Mouse (Mus musculus): ENCODE results near the gene Tecpr2. TPM values are rescaled to one million over a fixed set of nuclear protein-coding genes. Genes with fewer than 3 reads are reported as not detected.

Gene Tecpr2
- total RNA-seq, 2 experiments from 2014 or later: 5.2 to 5.7 TPM

DNA sequence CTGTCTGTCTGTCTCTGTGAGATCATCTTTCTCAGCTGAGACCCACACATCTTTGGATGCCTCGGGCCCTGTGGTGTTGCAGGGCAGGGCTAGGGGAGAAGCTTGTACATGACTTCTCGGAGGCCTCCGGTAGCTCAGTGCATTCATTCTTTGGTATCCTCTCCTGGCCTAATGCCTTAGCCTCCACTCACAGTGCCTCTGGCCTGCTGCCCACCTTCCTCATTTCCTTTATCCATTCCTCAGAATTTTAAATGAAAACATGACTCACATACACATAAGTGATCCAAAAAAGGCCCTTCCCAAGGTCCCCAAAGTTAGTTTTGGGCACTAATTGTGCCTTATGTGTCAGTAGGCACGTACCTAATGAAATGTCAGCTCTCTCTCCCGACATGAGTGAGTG lies 48.4 kb downstream of the Tecpr2 start:
- intact Hi-C loops (cut with DNase I): no loop called here
- no peak for DNase-seq (ENCODE audit: low spot score)

DNA sequence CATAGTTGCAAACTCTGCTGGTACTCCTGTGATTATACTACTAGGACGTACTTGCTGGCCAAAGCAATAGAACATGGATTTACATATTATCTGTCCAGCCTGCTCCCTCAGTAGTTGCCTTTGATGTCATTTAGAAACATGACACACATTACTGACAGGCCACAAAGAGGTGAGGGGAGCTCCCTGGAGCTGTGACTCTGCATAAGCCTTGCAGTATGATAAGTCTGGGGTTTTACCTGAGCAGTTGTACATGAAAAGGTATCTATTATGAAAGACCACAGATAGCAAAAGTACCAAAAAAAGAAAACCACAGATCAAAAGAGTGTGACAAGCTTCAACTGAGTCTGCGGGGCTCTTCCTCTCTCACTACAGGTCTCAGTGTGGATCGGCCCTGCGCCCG lies 50.3 kb downstream of the Tecpr2 start:
- DNase-seq (ENCODE audit: low spot score): no peak

DNA sequence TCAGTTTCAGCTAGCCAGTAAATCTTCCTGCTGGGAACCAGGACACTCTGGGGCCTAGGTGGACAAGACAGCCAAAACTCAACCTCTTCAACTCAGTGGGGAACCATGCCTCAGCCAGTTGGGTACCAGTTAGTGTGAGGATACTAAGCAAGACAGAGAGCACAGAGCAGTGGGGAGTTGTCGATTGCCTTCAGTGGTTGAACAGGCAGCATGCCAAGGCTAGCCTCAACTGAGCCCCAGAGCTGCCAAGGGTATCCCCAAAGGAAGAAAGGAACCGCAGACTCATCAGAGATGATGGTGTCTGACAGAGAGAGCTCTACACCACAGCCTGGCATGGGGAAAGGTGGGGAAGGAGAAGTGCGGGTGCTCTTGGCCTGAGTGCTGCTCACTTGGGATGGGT lies 51.8 kb downstream of the Tecpr2 start:
- intact Hi-C loops (cut with DNase I): no loop called here
- DNase-seq (ENCODE audit: low spot score): no peak

More for the DNA sequence above, 50.3 kb downstream of the Tecpr2 start:
- intact Hi-C loops (cut with DNase I): no loop called here

DNA sequence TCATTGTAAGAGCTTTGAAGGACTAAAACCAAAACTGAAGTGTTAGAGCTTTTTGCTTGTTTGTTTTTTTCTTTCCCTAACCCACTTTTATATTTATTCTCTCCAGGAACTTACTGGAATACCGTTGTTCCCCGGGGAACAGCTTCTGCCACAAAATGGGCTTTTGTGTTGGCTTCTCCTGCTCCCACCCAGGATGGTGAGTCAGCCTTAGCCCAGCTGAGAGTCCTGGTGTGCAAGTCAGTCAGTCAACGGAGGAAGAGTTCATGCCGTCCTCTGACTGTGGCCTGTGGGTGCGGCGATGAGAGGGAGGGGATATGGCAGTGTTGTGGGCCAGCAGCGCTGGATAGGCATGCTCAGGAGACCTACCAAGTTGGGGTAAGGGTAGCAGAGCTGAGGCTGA lies 57.2 kb downstream of the Tecpr2 start:
- intact Hi-C loops (cut with DNase I): no loop called here
- no peak for DNase-seq (ENCODE audit: low spot score)

DNA sequence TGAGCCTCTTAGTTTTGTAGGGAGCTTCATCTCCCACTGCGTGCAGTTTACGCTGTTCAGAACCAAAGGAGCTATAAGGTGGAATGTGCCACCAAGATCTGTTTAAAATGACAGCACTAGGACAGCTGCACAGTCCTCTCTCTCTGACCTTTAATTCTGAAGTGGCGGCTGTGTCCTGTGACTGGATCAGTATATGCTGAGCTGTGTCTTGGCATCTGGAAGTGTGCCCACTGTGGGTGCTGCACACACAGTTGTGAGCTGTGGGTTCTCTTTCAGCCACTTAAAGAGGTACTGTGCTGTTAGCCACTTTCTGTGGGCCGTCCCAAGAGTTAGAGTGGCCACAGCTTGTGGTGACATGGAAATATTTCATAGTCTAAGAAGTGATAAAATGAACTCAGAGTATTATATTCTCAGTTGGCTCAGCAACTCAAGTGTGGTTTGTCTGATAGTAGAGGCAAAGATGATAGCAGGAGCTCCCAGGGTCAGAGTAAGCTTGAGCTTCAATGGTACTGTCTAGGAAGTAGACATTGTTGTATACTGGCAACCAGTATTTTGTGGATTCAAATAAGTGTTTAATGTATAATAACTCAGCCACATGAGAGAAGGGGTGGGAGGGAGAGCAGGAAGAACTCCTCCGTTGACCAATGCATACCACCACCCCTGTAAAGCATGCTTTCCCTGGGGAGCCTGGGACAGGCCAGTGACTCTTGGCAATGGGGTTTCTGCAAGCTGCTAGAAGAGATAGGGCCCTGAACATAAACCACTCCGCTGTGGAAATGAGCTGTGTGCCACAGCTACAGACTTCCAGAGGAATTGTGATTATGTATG lies 59.2 kb downstream of the Tecpr2 start:
- DNase-seq (ENCODE audit: low spot score): no peak
- intact Hi-C loops (cut with DNase I): no loop called here

DNA sequence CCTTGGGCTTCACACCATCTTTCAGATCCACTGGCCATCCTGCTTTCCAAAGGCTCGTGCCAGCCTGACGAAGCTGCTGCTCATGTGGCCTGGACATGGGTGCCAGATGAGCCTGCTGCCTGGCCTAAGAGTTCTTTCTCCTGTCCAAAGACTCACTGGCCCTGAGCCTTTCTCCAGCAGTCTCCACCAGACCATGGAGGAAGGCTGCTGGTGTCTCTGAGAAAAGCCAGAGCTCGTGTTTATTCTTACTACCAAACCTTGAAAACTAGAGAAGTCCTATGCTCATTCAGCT lies 59.8 kb downstream of the Tecpr2 start:
- intact Hi-C loops (cut with DNase I): no loop called here
- no peak for DNase-seq (ENCODE audit: low spot score)

DNA sequence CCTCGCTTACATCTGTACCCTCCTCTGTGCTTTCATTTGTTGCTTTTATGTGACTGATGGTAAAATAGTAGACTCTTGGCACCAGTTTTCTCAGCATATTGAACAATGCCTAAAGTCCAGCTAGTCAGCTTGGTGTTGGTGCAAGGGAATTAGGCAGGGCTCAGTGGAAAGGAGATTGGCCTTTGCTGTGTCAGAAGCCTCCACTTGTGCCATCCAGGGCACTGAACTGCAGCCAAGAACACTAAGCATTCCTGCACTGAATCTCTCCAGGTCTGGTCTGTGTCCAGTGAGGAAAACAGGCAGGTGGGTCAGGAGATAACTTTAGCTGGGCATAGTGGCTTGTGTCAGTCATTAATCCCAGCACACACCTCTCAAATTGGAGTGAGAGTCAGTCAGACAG lies 60.3 kb downstream of the Tecpr2 start:
- no peak for DNase-seq (ENCODE audit: low spot score)
- intact Hi-C loops (cut with DNase I): no loop called here

DNA sequence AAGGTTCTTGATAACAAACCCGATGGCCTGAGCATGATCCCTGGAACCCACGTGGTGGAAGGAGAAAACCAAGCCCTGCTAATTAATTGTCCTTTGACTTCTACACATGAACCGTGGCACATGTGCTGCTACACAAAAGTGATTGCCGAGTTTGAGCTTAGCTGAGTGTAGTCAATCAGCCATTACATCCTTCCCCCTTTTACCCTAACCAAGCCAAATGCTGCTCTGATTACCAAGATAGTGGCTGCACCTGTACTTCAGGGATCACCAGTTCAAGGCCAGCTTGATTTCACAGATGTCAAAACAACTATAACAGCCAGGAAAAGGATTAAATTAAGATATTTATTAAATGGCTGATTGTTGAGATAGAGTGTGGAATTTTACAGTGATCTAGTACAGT lies 61.1 kb downstream of the Tecpr2 start:
- no peak for DNase-seq (ENCODE audit: low spot score)
- intact Hi-C loops (cut with DNase I): loop anchor here (10.0 kb wide), 1 partner anchor 1575 kb away; no protein-coding TSS in a partner anchor

DNA sequence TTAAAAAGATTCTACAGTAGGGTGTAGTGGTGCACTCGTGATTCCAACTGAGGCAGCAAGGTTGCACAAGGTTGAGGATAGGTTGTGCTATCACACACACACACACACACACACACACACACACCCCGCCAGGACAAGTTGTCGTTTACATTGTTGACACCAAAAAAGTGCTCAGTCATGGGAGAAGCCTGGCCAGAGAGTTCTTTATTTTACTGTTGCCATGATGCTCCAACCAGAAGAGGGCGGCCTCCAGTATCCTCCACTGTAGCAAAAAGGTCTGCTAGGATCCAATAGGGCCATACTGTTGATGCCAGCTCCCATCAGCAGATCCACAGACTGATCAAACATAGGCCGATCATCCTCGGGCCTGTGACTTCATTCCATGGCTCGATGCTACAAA lies 62.2 kb downstream of the Tecpr2 start:
- intact Hi-C loops (cut with DNase I): loop anchor here (10.0 kb wide), 1 partner anchor 1574 kb away; no protein-coding TSS in a partner anchor
- DNase-seq (ENCODE audit: low spot score): no peak

DNA sequence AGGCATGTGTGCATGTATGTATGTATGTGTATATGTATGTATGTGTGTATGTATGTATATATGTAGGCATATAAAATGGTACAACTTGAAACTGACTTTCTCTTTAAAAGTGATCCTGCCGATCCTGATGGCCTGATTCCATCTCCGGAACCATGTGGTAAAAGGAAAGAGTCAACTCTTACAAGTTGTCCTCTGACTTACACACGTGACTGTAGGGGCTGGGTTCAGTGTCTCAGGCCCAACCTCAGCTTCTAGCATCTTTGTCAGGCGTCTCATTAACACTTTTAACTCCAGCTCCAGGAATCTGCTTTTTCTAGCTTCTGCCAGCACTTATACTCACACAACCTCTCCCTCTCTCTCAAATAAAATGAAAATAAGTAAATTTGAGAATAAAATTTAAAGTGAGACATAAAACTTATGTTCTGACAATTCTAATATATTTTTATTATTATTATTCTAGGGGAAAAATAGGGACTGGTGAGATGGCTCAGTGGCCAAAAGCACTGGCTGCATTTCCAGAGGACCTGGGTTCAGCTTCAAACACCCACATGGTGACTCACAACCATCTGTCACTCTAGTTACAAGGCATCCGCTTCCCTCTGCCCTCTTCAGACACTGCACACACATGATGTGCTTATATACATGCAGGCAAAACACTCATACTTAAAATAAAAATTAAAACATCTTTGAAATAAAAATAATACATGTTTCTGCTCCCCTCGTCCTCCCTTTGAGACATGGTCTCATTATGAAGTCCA lies 63.7 kb downstream of the Tecpr2 start:
- no peak for DNase-seq (ENCODE audit: low spot score)
- intact Hi-C loops (cut with DNase I): loop anchor here (2.0 to 10.0 kb wide), 2 partner anchors 18 to 1572 kb away; no protein-coding TSS in a partner anchor

DNA sequence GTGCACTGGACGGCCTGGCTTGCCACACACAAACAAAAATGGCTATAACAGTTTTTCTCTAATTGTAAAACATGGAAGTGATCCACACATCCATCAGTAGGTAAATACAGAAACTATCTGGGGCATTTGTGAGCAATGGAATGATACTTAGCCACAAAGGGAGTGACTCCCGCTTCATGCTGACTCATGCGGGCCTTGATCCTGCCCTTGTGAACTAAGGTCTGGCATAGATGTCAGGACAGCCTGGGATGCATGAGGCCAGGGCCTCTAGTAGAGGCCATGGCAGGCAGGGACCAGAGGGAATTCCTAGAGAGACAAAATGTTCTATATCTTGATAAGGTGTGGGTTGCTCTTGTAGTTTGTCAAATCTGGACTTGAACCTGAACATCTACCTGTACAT lies 64.4 kb downstream of the Tecpr2 start:
- intact Hi-C loops (cut with DNase I): loop anchor here (2.0 to 10.0 kb wide), 2 partner anchors 17 to 1571 kb away; no protein-coding TSS in a partner anchor
- DNase-seq (ENCODE audit: low spot score): no peak

DNA sequence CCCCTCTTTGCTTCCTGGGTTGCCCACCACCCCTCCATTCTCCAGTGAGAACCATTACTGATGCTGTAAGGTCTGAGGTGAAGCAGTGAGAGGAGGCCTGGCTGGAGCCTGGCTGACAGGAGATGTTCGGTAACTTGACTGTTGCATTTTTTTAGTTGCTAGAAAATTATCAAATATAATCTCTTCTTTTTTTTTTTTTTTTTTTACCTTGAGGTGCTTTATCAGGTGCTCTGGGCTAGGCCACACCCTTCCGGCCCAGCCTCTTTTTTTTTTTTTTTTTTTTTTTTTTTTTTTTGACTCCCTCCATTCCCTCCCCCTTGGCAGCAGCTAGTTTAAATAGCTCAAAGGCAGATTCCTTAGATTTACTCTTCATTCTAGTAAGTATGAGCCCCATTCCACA lies 64.8 kb downstream of the Tecpr2 start:
- DNase-seq (ENCODE audit: low spot score): no peak
- intact Hi-C loops (cut with DNase I): loop anchor here (2.0 to 10.0 kb wide), 2 partner anchors 17 to 1571 kb away; no protein-coding TSS in a partner anchor

DNA sequence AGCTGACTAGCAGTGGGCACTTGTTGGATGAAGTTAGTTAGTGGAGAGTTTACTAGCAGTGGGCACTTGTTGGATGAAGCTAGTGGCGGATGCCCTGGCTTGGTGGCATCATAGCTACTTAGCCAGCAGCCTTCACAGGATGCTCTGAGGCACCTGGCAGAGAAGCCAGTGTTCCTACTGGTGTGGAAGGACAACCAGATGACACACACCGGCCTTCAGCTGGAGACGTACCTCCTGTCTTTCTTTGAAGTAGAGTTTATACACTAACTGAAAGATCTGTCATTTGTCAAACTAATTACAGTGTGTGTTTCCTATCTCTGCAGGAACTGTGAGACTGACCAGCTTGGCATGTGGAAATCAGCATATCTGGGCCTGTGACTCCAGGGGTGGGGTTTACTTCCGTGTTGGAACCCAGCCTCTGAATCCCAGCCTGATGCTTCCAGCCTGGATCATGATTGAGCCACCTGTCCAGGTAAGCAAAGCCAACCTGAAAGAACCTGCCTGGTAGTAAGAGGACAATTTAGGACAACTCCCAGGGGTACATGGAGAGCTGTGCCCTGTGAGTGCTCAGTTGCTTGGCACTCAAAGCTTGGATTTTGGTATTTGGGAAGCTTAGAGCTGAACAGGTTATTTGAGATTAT lies 65.4 kb downstream of the Tecpr2 start:
- intact Hi-C loops (cut with DNase I): loop anchor here (10.0 kb wide), 1 partner anchor 1570 kb away; no protein-coding TSS in a partner anchor

DNA sequence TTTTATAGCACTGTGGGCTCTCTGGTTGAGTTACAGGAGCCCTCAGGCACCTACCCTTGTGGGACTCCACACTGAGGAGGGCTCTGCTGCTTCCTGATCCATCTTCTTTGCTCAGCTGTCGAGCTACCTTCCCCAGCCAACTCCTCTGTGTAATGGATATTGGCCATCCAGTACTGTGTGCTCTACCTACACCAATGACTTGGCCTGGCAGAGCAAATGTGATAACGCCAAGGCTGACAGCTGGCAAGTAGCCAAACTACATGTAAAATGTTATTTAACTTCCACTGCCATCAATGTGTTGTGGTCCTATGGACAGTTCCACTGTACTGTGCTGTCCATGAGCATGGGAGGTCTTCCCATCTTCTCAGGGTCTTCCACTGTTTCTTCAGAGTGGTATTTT lies 72.9 kb downstream of the Tecpr2 start:
- intact Hi-C loops (cut with DNase I): no loop called here
- no peak for DNase-seq (ENCODE audit: low spot score)

More for the DNA sequence above, 65.4 kb downstream of the Tecpr2 start:
- no peak for DNase-seq (ENCODE audit: low spot score)

DNA sequence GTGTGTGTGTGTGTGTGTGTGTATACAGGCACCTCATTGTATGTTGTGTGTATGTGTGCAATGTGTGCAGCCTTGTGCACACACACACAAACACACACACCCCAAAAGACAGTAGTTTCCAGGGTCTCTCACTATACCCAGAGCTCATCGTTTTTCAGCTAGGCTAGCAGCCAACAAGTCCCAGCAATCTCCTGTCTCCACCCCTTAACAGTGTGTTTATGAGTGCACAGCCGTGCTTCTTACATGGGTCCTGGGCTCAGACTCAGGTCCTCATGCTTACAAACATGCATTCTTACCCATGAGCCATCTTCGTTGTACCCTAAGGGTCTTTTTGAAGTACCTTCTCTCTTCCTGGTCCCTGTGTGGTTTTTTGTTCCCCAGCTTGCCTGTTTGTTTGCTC lies 76.4 kb downstream of the Tecpr2 start:
- no peak for DNase-seq (ENCODE audit: low spot score)
- intact Hi-C loops (cut with DNase I): no loop called here

DNA sequence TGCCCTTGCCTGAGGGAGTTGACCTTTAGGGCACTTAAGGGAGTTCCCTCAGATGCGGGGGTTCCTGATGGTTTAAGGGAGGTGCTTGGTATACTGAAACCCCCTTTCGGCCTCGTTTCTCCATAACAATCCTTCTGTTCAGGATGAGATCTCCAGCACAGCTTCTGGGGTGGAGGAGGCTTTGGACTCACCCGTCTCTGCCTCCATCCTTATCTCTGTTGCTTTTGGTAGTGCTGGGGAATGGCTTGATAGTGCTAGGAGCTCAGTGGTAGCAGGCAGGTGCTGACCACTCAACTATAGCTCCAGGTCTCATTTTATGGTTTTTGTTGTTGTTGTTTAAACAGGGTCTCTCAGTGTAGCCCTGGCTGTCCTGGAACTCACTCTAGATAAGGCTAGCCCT lies 77.0 kb downstream of the Tecpr2 start:
- intact Hi-C loops (cut with DNase I): no loop called here
- DNase-seq (ENCODE audit: low spot score): no peak

DNA sequence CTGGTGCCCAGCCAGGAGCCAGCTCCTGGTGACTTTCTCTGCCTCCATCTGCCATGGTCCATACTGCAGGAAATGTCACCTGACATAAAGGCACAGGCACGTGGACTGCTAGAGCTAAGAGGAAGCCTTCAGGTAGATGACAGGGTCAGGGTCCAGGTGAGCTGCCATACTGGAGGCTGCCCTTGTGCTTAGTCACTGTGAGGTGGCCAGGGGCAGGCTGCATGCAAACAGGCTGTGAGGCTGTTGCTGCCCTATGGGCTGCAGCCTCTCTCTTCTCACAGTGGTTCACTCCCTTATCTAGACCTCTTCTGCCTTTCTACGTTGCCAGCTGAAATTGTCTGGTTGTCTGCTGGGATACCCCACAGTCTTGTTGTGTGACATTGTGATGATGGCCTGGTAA lies 78.1 kb downstream of the Tecpr2 start:
- no peak for DNase-seq (ENCODE audit: low spot score)
- intact Hi-C loops (cut with DNase I): no loop called here

DNA sequence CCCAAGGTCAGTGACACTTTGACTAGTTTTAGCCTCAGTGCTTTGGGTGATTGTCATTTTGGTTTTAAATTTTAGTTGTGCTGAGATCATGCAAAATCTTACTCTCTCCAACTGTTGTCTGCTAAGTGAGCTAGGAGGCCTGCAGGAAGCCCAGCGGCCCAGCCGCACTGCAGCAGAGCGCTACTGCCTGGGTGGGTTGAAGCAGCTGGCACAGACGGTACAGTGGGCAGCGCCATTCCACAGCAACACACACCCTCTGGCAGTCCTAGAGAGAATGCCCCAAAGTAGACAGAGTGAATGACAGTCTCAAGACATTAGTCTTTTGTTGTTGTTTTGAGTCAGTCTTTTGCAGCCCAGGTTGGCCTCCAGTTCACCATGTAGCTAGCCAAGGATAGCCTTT lies 81.3 kb downstream of the Tecpr2 start:
- no peak for DNase-seq (ENCODE audit: low spot score)

DNA sequence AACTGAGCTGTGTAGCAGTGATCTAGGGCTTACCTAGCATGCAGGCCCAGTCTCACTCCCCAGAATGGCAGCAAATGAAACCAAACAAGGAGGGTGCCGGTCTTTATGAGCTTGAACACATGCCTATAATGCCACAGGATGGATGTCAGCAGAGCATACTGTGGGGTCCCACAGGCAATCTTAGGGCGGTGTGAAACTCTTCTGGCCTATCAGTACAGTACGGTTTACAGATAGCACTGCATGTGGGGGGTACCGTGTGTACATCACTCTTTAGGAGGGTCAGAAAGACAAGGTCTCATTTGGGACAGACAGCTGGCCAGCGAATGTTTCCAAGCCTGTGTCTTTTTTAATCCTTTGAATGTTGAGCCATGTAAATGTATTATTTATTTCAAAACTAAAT lies 82.9 kb downstream of the Tecpr2 start:
- no peak for DNase-seq (ENCODE audit: low spot score)
- intact Hi-C loops (cut with DNase I): loop anchor here (2.0 kb wide), 1 partner anchor 19 kb away; no protein-coding TSS in a partner anchor

More for the DNA sequence above, 81.3 kb downstream of the Tecpr2 start:
- intact Hi-C loops (cut with DNase I): loop anchor here (2.0 kb wide), 1 partner anchor 18 kb away; no protein-coding TSS in a partner anchor

DNA sequence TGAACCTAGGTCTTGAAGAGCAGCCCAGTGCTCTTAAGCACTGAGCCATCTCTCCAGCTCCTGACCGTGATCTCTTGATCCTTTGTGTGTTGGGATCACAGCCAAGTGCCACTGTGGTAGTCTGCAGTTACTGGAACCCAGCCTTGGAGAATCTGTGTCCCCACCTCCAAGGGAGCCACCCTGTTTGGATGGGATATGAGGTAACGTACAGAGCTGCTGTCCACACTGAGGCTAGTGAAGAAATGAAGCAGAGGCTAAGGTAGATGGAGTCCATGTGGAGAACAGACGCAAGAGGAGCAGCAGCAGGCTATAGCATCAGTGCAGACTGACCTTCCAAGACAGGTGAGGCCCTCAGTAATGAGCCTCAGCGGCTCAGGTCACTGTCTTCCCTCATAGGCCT lies 84.8 kb downstream of the Tecpr2 start:
- no peak for DNase-seq (ENCODE audit: low spot score)
- intact Hi-C loops (cut with DNase I): no loop called here

DNA sequence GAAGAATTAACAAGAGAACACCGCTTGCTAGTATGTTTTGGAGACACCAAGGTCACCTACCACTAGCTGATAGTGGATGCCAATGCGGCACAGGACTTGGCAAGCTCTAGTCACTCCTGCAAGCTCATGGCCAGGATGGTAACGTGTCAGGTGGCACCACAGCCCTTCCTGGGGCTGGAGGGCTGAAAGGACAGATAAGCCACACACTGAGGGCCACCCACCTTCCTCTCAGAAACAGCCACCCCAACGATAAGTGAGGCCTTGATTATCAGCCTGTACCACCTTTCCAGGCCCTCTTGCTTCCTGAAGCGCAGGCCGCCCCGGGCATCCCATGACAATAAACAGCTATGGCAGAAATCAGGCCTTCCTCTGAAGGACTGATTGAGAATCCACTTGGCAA lies 85.2 kb downstream of the Tecpr2 start:
- intact Hi-C loops (cut with DNase I): no loop called here
- DNase-seq (ENCODE audit: low spot score): no peak
